Mouse (Mus musculus): ENCODE measurements around the gene Ifi205. TPM values are rescaled to one million over a fixed set of nuclear protein-coding genes. Genes with fewer than 3 reads are reported as not detected.

Ifi205 gene
- polyA plus RNA-seq (2012; rRNA removed), result 0.52 TPM in 2 replicates

GRCm38 (mm10) chr1:174031698-174032097 lies at the start of gene Ifi205:
Ifi205 (minus strand) TSS chr1:174031810.

DNA sequence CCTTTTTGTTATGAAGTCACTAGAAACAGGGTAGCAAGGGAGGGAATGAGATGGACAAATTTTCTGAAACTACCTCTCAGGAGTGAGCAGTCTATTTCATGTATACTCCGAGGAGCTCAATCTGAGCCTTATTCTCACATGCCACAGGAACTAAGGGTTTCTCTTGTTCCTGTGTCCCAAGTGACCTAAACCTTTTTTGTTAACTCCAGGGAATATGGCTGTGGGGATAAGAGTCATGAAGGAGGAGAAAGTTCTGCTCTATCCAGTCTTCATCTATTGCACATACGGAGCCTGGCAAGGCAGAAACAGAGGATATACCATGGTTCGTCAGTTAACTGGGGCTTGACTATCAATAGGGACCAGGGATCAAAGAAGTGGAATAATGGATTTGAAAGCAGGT lies 34.7 kb upstream of the Ifi205 start, which contains the start of gene Olfr430:
Gene Olfr430, plus strand, starts transcription at position 301 of the 400 bp plus-strand sequence.

GRCm38 (mm10) chr1:174048893-174049292 lies 17.3 kb upstream of the Ifi205 start, which contains the start of gene Olfr432:
Olfr432 (plus strand) TSS chr1:174049205.

GRCm38 (mm10) chr1:174040523-174041177 lies 9.0 kb upstream of the Ifi205 start, which contains the start of gene Olfr433:
Olfr433 (plus strand) TSS chr1:174040705.

DNA sequence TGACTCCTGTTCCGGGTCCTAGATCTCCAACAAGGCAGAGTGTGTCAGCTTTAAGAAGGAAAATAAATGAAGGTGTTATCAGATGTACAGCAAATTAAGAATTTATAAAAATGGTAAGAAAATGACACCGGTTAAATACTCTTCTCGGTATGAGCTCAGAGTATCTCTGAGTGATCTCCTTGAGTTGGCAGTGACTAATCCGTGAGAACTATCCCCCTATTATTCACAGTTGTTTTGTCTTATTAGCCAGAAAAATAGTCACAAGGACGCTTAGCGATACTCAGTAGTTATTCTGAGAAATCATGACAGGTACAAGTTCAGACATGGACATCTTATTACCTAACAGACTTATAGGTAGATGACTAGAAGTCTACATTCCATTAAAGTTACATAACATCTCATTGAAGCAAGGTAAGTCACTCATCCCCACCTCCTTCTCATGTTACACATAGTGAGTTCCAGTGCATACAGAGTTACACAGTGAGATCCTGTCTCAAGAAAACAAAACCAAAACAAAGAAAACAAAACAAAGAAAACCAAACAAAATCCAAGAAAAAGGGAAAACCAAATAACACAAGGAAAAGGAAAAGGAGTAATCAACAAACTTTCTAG lies 48.8 kb downstream of the Ifi205 start, which contains the start of gene Ifi202b:
Gene Ifi202b, minus strand, starts transcription at position 51 of the 612 bp plus-strand sequence.

Other genes with a start within 250 kb of the Ifi205 start
- gene Ifi211, start 118.8 kb downstream of the Ifi205 start, polyA plus RNA-seq (2012; rRNA removed), result 1.3 and 1.7 TPM in 2 replicates
- 2.9 and 3.2 TPM in 2 replicates for gene Mndal, start 89.3 kb downstream of the Ifi205 start, polyA plus RNA-seq (2012; rRNA removed)
- gene Ifi203, start 89.1 kb downstream of the Ifi205 start, polyA plus RNA-seq (2012; rRNA removed), result 1.5 and 2.4 TPM in 2 replicates
- not detected in 2 replicates for gene Ifi202b, start 49.1 kb downstream of the Ifi205 start, polyA plus RNA-seq (2012; rRNA removed)
- gene Olfr433, start 8.9 kb upstream of the Ifi205 start, polyA plus RNA-seq (2012; rRNA removed), result 0.06 and 0.07 TPM in 2 replicates
- 0.01 TPM in 1 of 2 replicates, not detected in the other for gene Olfr432, start 17.4 kb upstream of the Ifi205 start, polyA plus RNA-seq (2012; rRNA removed)
- gene Olfr430, start 34.8 kb upstream of the Ifi205 start, polyA plus RNA-seq (2012; rRNA removed), result not detected in 2 replicates
- not detected in 2 replicates for gene Olfr429, start 52.5 kb upstream of the Ifi205 start, polyA plus RNA-seq (2012; rRNA removed)
- not detected in 2 replicates for gene Olfr427, start 65.1 kb upstream of the Ifi205 start, polyA plus RNA-seq (2012; rRNA removed)
- gene Olfr231, start 89.4 kb upstream of the Ifi205 start, polyA plus RNA-seq (2012; rRNA removed), result 0.02 TPM in 1 of 2 replicates, not detected in the other
- gene Olfr424, start 99.7 kb upstream of the Ifi205 start, polyA plus RNA-seq (2012; rRNA removed), result not detected in 2 replicates
- not detected in 2 replicates for gene Olfr420, start 123.8 kb upstream of the Ifi205 start, polyA plus RNA-seq (2012; rRNA removed)
- 37.1 and 44.4 TPM in 2 replicates for gene Spta1, start 141.0 kb upstream of the Ifi205 start, polyA plus RNA-seq (2012; rRNA removed)
- not detected in 2 replicates for gene Olfr419, start 220.3 kb upstream of the Ifi205 start, polyA plus RNA-seq (2012; rRNA removed)

All from liver, embryonic 14 days (tissue).